Mouse (Mus musculus) urinary bladder, postnatal 14 days (tissue): ENCODE measurements around the gene Pecr.

Experiments
- DNase-seq: peaks from one replicate; pipeline ENCODE4 v3.0.0; 2021; ENCODE audit warnings: low spot score

Gene Pecr

DNA sequence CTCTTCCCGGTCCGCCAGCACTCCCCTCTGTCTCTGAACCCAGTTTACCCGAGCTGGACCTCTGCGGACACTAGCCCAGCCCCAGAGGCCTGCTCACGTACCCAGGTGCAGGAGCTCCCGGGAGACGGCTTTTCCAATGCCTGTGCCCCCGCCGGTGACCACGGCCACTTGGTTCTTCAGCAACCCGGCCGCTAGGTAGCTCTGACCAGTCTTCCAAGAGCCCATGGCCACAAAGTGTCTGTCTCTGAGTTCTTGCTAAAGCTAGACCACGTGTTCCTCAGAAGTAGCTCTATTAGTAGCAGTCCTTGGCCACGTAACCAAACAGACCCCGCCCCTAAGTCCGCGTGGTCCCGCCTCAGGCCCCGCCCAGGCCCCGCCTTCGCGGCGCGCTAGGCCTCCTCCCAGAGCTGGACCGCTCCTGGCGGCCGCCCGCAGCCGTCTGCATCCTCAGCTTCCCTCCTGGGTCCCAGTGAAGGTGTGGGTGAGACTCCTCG is at the start of gene Pecr, which contains the start of gene Tmem169:
Gene Pecr, minus strand, starts transcription at position 323 of the 494 bp plus-strand sequence.
Gene Tmem169, plus strand, starts transcription at position 378 of the 494 bp plus-strand sequence.
- peak; percentile 94 for DNase-seq

- DNase-seq, result no peak
Observed at GRCm38 (mm10) chr1:72326162-72326821, 42.2 kb upstream of the Pecr start.

- no peak for DNase-seq
Observed at GRCm38 (mm10) chr1:72323248-72323647, 39.1 kb upstream of the Pecr start.

DNA sequence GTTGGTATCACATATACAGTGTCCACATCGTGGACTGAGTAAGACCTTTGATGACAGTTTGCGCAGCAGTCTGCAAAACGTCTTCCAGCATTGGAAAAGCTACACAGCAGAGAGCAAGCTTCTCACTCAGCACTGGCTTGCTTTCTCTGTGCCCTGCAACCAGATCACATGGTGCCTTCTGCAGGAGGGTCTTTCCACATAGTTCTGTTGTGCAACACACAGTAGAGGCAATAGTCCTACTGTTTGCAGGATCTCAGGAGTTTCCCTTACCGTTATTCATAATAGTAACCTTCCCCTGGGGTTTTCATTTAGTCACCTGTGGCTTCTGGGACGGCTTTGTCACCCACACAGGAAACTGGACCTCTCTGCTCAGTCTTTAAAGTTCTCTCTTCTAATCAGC is 36.6 kb upstream of the Pecr start:
- DNase-seq, result no peak

GRCm38 (mm10) chr1:72316901-72317300 is 32.8 kb upstream of the Pecr start:
- DNase-seq, result no peak

GRCm38 (mm10) chr1:72316409-72316808 is 32.3 kb upstream of the Pecr start:
- no peak for DNase-seq

DNA sequence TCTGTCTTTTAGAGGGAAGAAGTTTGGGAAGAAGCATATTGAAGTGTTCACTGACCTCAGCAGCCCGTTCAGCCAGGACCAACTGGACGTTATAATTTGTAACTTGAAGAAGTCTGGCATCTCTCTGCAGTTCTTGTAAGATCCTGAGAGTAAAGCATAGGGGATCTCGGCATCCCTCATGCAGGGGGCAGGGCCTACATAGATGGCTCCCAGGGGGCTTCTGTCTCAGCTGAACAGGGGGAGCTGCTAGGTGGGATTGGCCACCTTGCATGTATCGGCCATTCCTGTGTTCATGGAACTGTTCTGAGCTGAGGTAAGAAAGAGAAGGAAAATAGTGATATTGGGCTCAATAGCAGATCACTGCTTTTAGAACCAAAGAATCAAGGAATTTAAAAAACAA is 31.3 kb upstream of the Pecr start:
- no peak for DNase-seq

DNA sequence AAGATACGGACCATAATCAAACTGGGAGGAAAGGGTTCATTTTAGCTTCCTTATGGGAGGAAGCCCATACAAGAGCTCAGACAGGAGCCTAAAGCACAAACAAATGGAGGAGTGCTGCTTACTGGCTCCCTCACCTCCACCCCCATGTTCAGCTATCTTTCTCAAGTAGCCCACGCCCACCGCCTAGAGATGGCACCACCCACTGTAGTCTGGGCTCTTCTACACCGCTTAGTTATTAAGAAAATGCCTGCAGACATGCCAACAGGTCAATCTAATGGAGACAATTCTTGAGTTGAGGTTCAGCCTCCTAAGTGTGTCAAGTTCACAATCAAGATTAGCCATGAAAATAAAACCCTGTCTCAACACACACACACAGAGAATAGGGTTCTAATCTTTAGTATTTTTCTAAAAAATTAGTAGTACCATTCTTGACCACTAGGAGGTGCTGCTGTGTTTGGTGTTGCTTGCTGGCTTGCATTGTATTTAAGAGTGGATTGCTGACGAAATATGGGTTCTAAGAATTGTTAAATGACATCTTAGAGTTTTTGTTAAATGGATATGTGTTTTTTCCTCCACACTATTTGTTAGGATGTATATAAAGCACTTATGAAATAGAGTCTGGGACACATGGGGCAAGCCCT is 29.4 kb upstream of the Pecr start:
- DNase-seq, result no peak

GRCm38 (mm10) chr1:72312701-72313398 is 28.7 kb upstream of the Pecr start:
- no peak for DNase-seq

- DNase-seq, result no peak
Observed at GRCm38 (mm10) chr1:72309744-72310424, 25.8 kb upstream of the Pecr start.

DNA sequence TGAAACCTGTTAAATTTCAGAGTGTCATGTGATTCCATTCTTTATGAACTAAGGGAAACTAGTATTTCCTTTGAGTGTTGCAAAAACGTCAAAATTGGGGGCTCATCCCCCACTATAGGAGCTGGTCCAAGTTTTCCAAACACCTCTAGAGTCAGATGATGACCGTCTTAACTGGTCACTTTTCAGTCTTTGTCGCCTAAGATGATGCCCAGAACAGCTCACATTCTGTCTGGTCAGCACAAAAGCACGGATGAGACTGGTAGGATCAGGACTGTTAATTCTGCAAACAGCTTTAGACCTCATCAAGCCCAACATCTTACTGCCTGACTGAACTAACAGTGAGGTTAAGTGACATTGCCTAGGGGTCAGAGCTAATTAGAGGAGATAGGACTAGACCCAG is 24.8 kb upstream of the Pecr start:
- DNase-seq, result no peak

DNA sequence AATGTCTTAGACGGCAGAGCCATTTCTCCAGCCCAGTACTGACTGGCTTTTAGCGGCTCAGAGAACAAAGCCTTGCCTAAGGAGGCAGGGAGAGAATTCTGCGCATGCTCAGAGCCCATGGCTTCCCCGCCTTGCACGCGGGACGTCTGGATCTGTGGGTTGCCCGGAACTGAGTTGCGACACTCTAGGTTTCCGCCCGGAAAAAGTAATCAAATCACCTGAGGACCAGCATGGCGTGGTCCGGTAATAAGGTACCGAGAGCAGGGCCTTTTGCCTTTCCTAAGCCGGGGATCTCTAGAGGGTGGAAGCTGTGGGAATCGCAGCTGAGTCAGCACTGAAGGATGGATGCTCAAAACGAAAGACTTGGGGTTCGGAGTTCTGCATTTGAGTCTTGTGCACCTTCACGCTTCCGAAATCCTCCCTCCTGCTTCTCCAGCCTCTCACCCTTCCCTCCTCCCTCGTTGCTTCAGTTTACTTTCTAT is 23.2 kb upstream of the Pecr start, which contains the start of gene Xrcc5:
Gene Xrcc5, plus strand, starts transcription at position 105 of the 482 bp plus-strand sequence.
- peak; percentile 94 for DNase-seq

- DNase-seq, result peak; percentile 41
Observed at GRCm38 (mm10) chr1:72306679-72307181, 22.6 kb upstream of the Pecr start.

GRCm38 (mm10) chr1:72306241-72306640 is 22.1 kb upstream of the Pecr start:
- DNase-seq, result no peak

GRCm38 (mm10) chr1:72301845-72302244 is 17.7 kb upstream of the Pecr start:
- DNase-seq, result no peak

- DNase-seq, result no peak
Observed at GRCm38 (mm10) chr1:72295746-72296145, 11.6 kb upstream of the Pecr start.

- DNase-seq, result no peak
Observed at GRCm38 (mm10) chr1:72293869-72294663, 10.0 kb upstream of the Pecr start.

DNA sequence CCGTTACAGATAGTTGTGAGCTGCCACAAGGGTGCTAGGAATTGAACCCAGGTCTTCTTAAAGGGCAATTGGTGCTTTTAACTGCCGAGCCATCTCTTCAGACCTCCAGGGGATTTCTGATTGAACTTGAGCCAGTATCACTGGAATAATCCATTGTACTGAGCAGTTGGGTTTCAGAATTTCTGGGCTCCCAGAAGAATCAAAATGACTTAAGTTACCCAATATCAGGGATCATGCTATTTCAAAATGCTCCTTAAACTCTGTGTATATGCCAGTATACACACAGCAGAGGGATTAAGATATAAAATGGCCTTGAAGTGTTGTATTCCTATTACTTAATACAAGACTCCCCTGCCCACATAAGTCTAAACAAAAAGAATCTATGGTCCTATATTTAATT is 7.8 kb upstream of the Pecr start:
- no peak for DNase-seq

DNA sequence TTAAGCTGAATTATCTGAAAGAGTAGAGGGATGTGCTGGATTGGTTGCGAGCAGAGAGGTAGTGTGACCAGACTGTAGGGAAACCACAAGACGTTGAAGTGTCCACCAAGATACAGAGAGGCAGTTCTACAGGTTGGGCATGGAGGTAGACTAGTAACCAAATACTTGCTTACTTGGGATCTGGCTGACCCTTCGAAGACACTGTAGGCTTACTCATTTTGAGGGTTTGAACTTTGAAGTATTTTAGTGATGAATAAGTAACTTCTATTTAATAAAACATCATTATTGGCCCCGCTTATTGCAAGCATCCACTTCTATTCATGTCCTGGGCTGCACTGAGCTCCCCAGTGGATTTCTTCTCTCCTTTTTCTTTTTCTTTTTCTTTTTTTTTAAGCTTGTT is 7.3 kb upstream of the Pecr start:
- no peak for DNase-seq

- DNase-seq, result no peak
Observed at GRCm38 (mm10) chr1:72290896-72291295, 6.8 kb upstream of the Pecr start.

DNA sequence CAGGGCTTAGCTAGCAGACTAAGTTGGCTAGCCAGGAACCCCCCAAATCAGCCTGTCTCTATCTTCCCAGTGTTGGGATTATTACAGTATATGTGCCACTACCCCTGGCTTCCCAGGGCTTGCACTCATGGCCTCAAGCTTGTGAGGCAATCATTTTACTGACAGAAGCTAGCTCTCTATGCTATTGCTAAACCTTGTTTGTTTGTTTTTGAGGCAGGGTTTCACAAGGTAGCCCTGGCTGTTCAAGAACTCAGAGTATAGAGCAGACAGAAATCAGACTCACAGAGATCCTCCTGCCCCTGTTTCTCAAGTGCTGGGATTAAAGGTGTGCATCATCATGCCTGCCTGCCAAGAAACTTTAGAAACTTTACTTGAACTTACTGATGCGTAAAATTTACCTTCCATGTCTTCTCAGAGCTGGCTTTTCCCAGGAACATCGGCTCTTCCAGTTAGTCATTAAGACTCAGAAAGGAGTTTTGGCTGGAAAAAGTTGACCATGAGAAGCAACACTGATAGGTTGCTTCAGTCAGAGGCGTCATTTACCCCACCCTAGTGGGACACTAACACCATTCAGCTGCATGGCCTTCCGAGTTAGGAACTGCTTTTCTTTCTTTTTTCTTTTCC is 4.5 kb upstream of the Pecr start:
- DNase-seq, result no peak
